Mouse (Mus musculus): ENCODE results near the gene Slc22a1. TPM values are rescaled to one million over a fixed set of nuclear protein-coding genes. Genes with fewer than 3 reads are reported as not detected.
A peak's percentile ranks its signal among the peaks of the same experiment; 100 is the strongest.
"Not testable (repeated sequence)": the region's sequence is repeated elsewhere in the genome, so short reads cannot be mapped to it uniquely, and the experiment has no call there.

Gene Slc22a1
- polyA plus RNA-seq, 1 experiment, result not detected

- no peaks in the 10 kb centered on the region for H3K4me1 ChIP-seq (ENCODE audit: control insufficient read depth, insufficient read depth, insufficient read length, low read length)
- no peak overlapping the region for H3K4me3 ChIP-seq (ENCODE audit: insufficient read depth, low read depth, low read length)
- no peak overlapping the region for H3K27ac ChIP-seq (replicated peaks; ENCODE audit: low read depth, low read length)
These were observed 31.0 kb upstream of the Slc22a1 start for GRCm38 (mm10) chr17:12706590-12707049.

GRCm38 (mm10) chr17:12702901-12703300, 27.3 kb upstream of the Slc22a1 start:
- no peak overlapping the region for H3K4me3 ChIP-seq (ENCODE audit: insufficient read depth, low read depth, low read length)
- H3K27ac ChIP-seq (replicated peaks; ENCODE audit: low read depth, low read length), result no peak overlapping the region
- no peaks in the 10 kb centered on the region for H3K4me1 ChIP-seq (ENCODE audit: control insufficient read depth, insufficient read depth, insufficient read length, low read length)

DNA sequence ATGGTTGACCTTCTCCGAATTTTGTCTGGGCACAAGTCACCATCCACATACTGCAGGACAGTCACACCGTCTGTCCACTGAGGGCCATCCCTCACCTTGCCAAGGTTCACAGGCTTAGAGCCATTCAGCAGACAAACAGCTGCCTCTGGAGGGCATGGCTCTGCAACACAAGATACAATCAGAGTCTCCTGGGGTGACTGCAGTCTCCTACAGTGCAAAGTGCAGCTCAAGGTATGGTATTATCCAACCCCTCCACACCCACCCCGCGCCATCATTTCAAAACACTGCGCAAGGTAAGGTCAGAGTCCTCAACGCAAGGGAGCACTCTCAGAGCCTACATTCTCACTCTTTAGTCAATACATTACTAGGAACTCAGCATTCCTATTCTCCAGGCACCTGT, 24.7 kb upstream of the Slc22a1 start:
- no peak overlapping the region for H3K27ac ChIP-seq (replicated peaks; ENCODE audit: low read depth, low read length)
- H3K4me3 ChIP-seq (ENCODE audit: insufficient read depth, low read depth, low read length), result no peak overlapping the region
- H3K4me1 ChIP-seq (ENCODE audit: control insufficient read depth, insufficient read depth, insufficient read length, low read length), result no peaks in the 10 kb centered on the region

- no peak overlapping the region for H3K4me3 ChIP-seq (ENCODE audit: insufficient read depth, low read depth, low read length)
- no peak overlapping the region for H3K27ac ChIP-seq (replicated peaks; ENCODE audit: low read depth, low read length)
- peaks cover 9% of the 10 kb centered on the region; the same call in 1 of the 2 replicates for H3K4me1 ChIP-seq (ENCODE audit: control insufficient read depth, insufficient read depth, insufficient read length, low read length)
These were observed 16.3 kb upstream of the Slc22a1 start for GRCm38 (mm10) chr17:12691899-12692298.

- Histone ChIP-seq H3K4me1 (ENCODE audit: control insufficient read depth, insufficient read depth, insufficient read length, low read length) (peaks cover 9% of the 10 kb centered on the region; the same call in 1 of the 2 replicates), H3K4me3 (ENCODE audit: insufficient read depth, low read depth, low read length) (no peak overlapping the region), H3K27ac (replicated peaks; ENCODE audit: low read depth, low read length) (no peak overlapping the region)
These were observed 13.9 kb upstream of the Slc22a1 start for GRCm38 (mm10) chr17:12689537-12689936.

GRCm38 (mm10) chr17:12688427-12689110, 12.9 kb upstream of the Slc22a1 start:
- H3K4me3 ChIP-seq (ENCODE audit: insufficient read depth, low read depth, low read length), result no peak overlapping the region
- H3K27ac ChIP-seq (replicated peaks; ENCODE audit: low read depth, low read length), result peak overlapping the region; percentile 39
- H3K4me1 ChIP-seq (ENCODE audit: control insufficient read depth, insufficient read depth, insufficient read length, low read length), result peaks cover 11% of the 10 kb centered on the region; the same call in 1 of the 2 replicates

DNA sequence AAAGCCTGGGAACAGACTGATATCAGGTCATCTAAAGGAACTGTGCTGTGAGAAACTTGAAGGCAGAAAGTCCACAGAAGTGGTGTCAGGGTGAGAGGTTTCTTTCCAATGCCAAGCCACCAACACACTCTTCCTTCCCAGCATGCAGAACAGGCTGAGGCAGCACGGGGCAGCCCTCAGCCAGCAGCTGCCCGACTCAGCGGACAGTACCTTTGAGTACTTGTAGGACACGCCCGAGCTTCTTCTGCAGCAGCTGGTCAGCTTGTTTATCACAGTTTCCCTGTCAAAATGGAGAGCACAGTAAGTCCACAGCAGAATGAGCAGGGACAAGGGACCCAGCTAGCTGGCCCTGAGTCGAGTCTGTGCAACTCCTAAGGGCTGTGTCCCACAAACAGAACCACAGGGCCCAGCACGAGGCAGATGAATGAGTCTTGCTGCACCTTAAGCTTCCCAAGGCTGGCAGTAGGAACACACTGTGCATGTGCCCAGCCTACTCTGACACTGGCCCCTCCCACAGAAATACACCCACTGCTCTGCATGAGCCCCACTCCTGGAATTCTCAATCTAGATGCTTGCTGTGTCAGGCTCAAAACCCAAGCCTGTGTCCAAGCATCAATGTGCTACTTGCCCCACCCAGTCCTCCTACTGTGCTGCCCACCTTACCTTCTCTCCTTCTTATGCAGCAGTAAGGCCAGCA, 9.4 kb upstream of the Slc22a1 start:
- Histone ChIP-seq H3K4me1 (ENCODE audit: control insufficient read depth, insufficient read depth, insufficient read length, low read length) (peaks cover 11% of the 10 kb centered on the region; the same call in 1 of the 2 replicates), H3K27ac (replicated peaks; ENCODE audit: low read depth, low read length) (no peak overlapping the region), H3K4me3 (ENCODE audit: insufficient read depth, low read depth, low read length) (no peak overlapping the region)

GRCm38 (mm10) chr17:12684412-12684811, 8.8 kb upstream of the Slc22a1 start:
- no peak overlapping the region for H3K27ac ChIP-seq (replicated peaks; ENCODE audit: low read depth, low read length)

GRCm38 (mm10) chr17:12683582-12683981, 8.0 kb upstream of the Slc22a1 start:
- no peak overlapping the region for H3K27ac ChIP-seq (replicated peaks; ENCODE audit: low read depth, low read length)
- H3K4me3 ChIP-seq (ENCODE audit: insufficient read depth, low read depth, low read length), result no peak overlapping the region

More at GRCm38 (mm10) chr17:12684412-12684811, 8.8 kb upstream of the Slc22a1 start:
- H3K4me3 ChIP-seq (ENCODE audit: insufficient read depth, low read depth, low read length), result no peak overlapping the region
- peaks cover 11% of the 10 kb centered on the region; the same call in 1 of the 2 replicates for H3K4me1 ChIP-seq (ENCODE audit: control insufficient read depth, insufficient read depth, insufficient read length, low read length)

GRCm38 (mm10) chr17:12678261-12678660, 2.6 kb upstream of the Slc22a1 start:
- H3K4me1 ChIP-seq (ENCODE audit: control insufficient read depth, insufficient read depth, insufficient read length, low read length), result no peaks in the 10 kb centered on the region
- H3K4me3 ChIP-seq (ENCODE audit: insufficient read depth, low read depth, low read length), result no peak overlapping the region
- no peak overlapping the region for H3K27ac ChIP-seq (replicated peaks; ENCODE audit: low read depth, low read length)

More at GRCm38 (mm10) chr17:12683582-12683981, 8.0 kb upstream of the Slc22a1 start:
- H3K4me1 ChIP-seq (ENCODE audit: control insufficient read depth, insufficient read depth, insufficient read length, low read length), result peaks cover 8% of the 10 kb centered on the region; the same call in 1 of the 2 replicates

DNA sequence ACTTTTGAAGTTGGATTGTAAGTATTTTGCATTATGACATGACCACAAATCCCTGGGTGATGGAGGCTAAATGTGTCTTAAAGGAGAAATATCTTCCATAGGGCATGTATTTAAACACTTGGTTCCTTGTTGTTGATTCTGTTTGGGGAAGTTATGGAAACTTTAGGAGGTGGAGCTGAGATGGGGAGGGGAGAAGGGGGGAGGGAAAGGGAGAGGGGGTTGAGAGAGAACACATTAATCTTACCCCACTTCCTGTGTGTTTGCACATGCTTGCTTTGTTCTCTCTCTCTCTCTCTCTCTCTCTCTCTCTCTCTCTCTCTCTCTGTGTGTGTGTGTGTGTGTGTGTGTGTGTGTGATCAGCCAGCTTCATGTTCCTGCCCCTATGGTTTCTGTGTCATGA, 1.5 kb upstream of the Slc22a1 start:
- Histone ChIP-seq H3K27ac (replicated peaks; ENCODE audit: low read depth, low read length) (no peak overlapping the region), H3K4me1 (ENCODE audit: control insufficient read depth, insufficient read depth, insufficient read length, low read length) (no peaks in the 10 kb centered on the region), H3K4me3 (ENCODE audit: insufficient read depth, low read depth, low read length) (no peak overlapping the region)

GRCm38 (mm10) chr17:12674980-12675379, 649 bp downstream of the Slc22a1 start:
- not testable (repeated sequence) for H3K4me3 ChIP-seq (ENCODE audit: insufficient read depth, low read depth, low read length); H3K4me1 ChIP-seq (ENCODE audit: control insufficient read depth, insufficient read depth, insufficient read length, low read length); H3K27ac ChIP-seq (replicated peaks; ENCODE audit: low read depth, low read length)

DNA sequence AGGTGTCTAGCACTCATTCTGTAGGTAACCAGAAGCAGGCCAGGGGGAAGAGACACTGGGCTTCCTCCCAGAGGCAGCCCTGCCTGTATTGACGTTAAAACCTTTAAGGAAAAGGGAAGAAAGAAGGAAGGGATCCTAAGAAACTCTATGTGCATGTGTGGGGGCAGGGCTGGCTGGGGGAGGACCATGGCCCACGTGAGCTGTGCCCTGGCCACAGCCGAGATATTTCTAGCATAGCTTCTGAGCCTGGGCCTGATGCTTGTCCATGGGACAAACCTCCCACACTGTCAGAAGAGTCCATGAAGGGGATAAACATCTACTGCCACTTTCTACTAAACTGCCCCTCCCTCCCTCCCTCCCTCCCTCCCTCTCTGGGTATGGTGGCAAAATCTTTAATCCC, 1.8 kb downstream of the Slc22a1 start:
- no peak overlapping the region for H3K27ac ChIP-seq (replicated peaks; ENCODE audit: low read depth, low read length)
- peaks cover 3% of the 10 kb centered on the region; the same call in 1 of the 2 replicates for H3K4me1 ChIP-seq (ENCODE audit: control insufficient read depth, insufficient read depth, insufficient read length, low read length)
- H3K4me3 ChIP-seq (ENCODE audit: insufficient read depth, low read depth, low read length), result no peak overlapping the region

- no peak overlapping the region for H3K27ac ChIP-seq (replicated peaks; ENCODE audit: low read depth, low read length)
- no peak overlapping the region for H3K4me3 ChIP-seq (ENCODE audit: insufficient read depth, low read depth, low read length)
- peaks cover 3% of the 10 kb centered on the region; the same call in 1 of the 2 replicates for H3K4me1 ChIP-seq (ENCODE audit: control insufficient read depth, insufficient read depth, insufficient read length, low read length)
These were observed 3.3 kb downstream of the Slc22a1 start for GRCm38 (mm10) chr17:12672285-12672790.

- Histone ChIP-seq H3K4me1 (ENCODE audit: control insufficient read depth, insufficient read depth, insufficient read length, low read length) (peaks cover 3% of the 10 kb centered on the region; the same call in 1 of the 2 replicates), H3K4me3 (ENCODE audit: insufficient read depth, low read depth, low read length) (no peak overlapping the region), H3K27ac (replicated peaks; ENCODE audit: low read depth, low read length) (no peak overlapping the region)
These were observed 4.5 kb downstream of the Slc22a1 start for GRCm38 (mm10) chr17:12671029-12671605.

All from brown adipose tissue, adult 24 weeks (tissue).